Comparison of ENCODE assay signal across 13 mouse cellular contexts in the genomic region with DNA sequence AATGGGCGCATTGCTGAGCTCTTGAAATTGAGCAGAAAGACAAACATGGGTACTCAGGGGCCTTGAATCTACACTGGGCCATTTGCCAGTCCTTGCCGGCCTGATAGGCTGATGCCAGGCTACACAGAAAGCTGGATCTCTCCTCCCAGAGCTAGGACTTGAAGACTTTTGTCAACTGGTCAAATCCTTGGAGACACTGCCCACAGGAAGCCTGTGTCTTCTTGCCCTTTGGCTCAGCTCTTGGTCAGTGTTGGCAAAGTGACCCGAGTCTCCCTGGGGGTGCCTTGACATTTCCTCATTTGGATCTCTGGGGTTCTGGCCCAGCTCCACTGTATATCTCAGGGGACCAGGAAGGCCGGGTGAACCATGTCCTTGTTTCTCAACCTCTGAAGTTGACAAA. TPM values are rescaled to one million over a fixed set of nuclear protein-coding genes. Genes with fewer than 3 reads are reported as not detected.
DNase-seq lines count a peak whose midpoint lies in the region.
"Had no signal": no experiment of that assay in that cellular context is flagged by ENCODE, and none has a peak within 500 bp of the region (broad histone marks: within the 10 kb centered on the region; RNA-seq: fewer than 3 reads in every experiment).

No protein-coding gene starts in this region.

- intact Hi-C loops in heart, postnatal 10 days (cut with DNase I): no loop called here

- DNase-seq in heart, adult 18-20 months: peak; percentile 12 to 28
- no peak for DNase-seq in heart, postnatal 10 days
- DNase-seq in adipocyte (ENCODE audit: low spot score): peak; percentile 99
- DNase-seq in adrenal gland, adult (ENCODE audit: inconsistent age in 2 of 2, low spot score in 1 of 2): peak; percentile 62 to 91
- peak; percentile 72 to 79 for DNase-seq in adrenal gland, postnatal 36 days
- no peak for DNase-seq in right cerebral cortex, postnatal 14 days
- no peak for DNase-seq in c-Kit-positive CD71-positive TER-119-positive erythroid progenitor cells, embryonic 14.5 days (ENCODE audit: low spot score)
- DNase-seq: cerebellum, adult 11-12 months; gastrocnemius, postnatal 25 days; layer of hippocampus, postnatal 36 days; spleen, adult 18-20 months; thymus, postnatal 4 days had no signal

RNA-seq across cellular contexts. Expression of gene Kcne2, which starts 16.7 kb away (rescaled TPM):
- total RNA-seq in heart, adult 18-20 months (2021): not detected
- not detected for total RNA-seq in heart, postnatal 10 days (2021)
- total RNA-seq in adrenal gland, postnatal 36 days (2021): under 1 TPM in 1 of 2 experiments, not detected in 1; 0.16 TPM
- total RNA-seq: gastrocnemius, postnatal 25 days had no signal

RNA-seq across cellular contexts. Expression of gene Smim11, which starts 25.6 kb away (rescaled TPM):
- total RNA-seq in heart, adult 18-20 months (2021): 10 to 100 TPM; 80.8 to 88.3 TPM
- total RNA-seq in heart, postnatal 10 days (2021): 10 to 100 TPM; 48.9 to 54.0 TPM
- total RNA-seq in adrenal gland, postnatal 36 days (2021): 10 to 100 TPM; 56.5 to 61.6 TPM

RNA-seq across cellular contexts. Expression of gene Fam243, which starts 45.7 kb away (rescaled TPM):
- total RNA-seq in heart, adult 18-20 months (2021): 1 to 10 TPM in 1 of 2 experiments, under 1 TPM in 1; 0.87 to 1.1 TPM
- total RNA-seq in heart, postnatal 10 days (2021): 1 to 10 TPM in 1 of 2 experiments, under 1 TPM in 1; 0.62 to 1.2 TPM
- not detected for total RNA-seq in adrenal gland, postnatal 36 days (2021)
- total RNA-seq: gastrocnemius, postnatal 25 days; layer of hippocampus, postnatal 36 days; left cerebral cortex, postnatal 25 days had no signal

Comparison
In these comparisons a context has a peak if more than half of its experiments do, and no peak if none do; other contexts are left out.
1. DNase-seq: peak in heart, adult 18-20 months (2 of 2), adipocyte (single experiment), adrenal gland, adult (2 of 2) and adrenal gland, postnatal 36 days (2 of 2); none in heart, postnatal 10 days (0 of 2), right cerebral cortex, postnatal 14 days (single experiment) and c-Kit-positive CD71-positive TER-119-positive erythroid progenitor cells, embryonic 14.5 days (single experiment).